Mouse (Mus musculus): Measurements from ENCODE around the gene Amacr. TPM values are rescaled to one million over a fixed set of nuclear protein-coding genes. Genes with fewer than 3 reads are reported as not detected.

Gene Amacr
- total RNA-seq, 4 experiments from 2014 or later = 11.2 to 20.5 (median 17.5) TPM

DNA sequence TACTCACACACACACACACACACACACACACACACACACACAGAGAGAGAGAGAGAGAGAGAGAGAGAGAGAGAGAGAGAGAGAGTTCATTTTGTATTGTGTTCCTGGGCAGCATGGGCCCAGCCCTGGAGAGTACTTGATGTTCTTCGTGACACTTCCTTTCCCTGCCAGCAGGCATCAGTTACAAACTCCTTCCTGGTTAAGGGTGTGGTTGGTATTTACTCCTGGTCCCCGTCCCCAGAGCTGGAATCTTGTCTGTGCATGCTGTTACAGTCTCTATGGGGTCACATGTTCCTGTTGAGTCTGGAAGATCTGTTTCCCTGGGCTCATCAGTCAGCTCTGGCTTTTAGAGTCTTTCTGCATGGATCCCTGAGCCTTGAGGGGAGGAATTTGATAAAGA is 8.9 kb downstream of the Amacr start:
- no peak for DNase-seq

DNA sequence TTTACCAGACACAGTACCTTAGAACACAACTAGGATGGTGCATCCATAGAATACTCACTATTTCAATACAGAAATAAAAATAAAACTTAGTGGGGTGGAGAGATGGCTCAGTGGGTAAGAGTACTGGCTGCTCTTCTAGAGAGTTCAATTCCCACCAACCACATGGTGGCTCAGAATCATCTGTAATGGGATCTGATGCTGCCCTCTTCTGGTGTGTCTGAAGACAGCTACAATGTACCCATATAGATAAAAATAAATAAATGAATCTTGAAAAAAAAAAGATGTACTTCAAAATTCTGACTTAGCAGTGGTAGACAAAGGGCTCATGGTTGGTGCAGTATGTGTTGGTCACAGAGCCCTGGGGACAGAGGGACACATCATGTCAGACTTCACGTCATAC is 10.0 kb downstream of the Amacr start:
- DNase-seq = no peak

DNA sequence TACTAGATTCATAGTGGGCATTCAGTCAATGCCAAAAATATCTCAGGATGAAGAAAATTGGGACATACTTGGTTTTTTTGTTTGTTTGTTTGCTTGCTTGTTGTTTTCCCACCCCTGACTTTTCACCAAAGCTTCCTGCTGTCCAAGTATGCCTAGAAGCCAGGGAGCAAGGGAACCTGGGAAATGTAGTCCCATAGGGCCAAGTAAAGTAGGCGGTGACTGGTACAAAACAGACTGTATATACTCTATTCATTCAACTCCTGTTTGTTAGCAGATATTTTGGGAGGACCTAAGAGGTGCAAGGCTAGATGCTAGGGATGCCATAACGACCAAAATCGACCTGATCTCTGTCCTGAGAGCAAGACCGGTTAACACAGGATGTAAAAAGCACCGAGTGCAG is 18.3 kb downstream of the Amacr start:
- no peak for DNase-seq

DNA sequence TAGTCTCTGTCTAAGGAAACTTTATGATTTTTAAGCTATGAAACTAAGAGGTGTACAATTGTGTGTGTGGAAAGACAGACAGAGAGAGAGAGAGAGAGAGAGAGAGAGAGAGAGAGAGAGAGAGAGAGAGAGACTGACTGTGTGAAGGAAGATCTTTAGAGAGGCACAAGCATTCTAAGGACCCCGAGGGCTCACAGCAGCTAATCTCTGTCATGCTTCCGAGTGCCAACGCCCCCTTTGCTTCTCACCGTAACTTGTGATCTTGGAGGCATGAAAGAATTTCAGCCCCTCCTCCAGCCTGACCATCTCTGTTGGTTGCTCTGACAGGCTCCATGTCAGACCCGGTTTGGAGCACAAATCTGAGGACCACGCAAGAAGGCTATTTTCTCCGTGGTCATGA is 18.9 kb downstream of the Amacr start, which contains the start of gene Slc45a2:
TSS of gene Slc45a2 (plus strand) at position 301 of the 400 bp plus-strand sequence.
- no peak for DNase-seq

DNA sequence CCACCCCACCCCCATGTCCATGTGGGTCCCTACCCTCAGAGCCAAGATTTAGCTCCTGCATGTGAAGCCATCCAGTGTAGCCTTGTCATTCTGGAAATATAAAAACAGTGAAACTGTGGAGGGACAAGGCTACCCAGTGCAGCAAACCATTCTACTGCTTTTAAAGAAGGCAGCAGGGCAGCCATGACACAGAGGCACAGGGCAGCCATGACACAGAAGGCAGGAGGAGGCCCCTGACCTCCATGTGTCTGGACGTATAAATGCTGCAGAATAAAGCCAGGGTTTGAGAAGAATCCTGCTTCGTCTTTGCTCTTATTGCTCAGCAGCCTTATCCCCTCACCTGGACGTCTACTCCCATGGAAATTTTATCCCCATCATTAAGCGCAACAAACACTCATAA is 22.2 kb downstream of the Amacr start:
- DNase-seq = no peak

DNA sequence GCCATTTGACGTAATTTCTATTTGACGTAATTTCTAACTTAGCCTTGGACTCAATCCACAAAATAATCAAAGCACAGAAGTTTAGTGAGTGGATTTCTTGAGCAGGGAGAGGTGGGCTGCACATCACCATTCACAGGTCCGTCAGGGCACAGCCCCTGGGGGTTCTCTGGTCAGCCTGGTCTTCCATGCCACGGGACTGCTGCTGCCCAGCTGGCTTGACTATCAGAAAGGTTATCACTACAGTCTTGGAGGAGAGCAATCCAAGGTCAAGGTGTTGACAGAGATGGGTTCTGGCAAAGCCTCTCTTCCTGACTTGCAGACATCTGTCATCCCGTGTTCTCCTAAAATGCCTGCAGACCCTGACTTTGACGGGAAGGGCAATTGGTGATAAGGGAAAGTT is 23.1 kb downstream of the Amacr start:
- DNase-seq = no peak

DNA sequence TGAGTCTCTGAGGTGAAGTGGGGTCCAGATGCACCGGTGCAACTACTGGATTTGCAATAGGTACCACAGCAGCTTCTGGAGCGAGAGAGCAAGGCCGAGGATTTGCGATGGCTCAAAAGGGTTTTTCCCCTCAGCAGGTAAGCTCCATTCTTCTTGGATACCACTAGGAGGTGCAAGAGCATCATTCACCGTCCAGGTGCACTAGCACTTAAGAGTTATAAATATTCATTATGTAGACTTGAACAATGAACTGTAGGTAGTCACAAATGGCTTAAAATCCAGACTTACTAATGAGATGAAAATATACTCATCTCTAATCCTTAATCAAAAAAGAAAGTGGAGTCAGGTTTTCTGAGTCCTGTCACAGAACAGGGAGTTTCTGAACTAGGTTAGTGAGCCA is 27.2 kb downstream of the Amacr start:
- DNase-seq = no peak

DNA sequence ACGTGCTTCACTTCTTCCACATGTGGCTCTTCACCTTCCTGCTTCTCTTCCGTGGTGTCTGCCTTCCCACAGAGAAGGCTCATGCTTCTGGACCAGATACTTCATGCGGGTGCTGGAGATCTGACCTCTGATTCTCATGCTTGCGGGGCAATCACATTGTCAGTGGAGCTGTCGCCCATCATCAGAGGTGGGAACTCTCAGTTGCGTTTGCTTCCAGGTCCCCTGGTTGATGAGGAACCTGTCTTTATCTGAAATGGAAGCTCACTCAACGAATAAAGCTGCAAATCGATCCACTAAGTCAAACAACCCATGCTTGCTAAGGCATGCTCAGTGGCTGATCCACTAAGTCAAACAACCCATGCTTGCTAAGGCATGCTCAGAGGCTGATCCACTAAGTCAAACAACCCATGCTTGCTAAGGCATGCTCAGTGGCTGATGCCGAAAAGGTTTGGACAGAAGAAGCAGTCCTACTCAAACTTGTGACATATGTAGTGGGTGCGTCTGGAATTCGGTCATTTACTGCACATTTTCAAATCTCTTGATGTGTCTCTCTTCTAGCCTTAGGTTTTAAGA is 29.5 kb downstream of the Amacr start:
- DNase-seq = no peak

DNA sequence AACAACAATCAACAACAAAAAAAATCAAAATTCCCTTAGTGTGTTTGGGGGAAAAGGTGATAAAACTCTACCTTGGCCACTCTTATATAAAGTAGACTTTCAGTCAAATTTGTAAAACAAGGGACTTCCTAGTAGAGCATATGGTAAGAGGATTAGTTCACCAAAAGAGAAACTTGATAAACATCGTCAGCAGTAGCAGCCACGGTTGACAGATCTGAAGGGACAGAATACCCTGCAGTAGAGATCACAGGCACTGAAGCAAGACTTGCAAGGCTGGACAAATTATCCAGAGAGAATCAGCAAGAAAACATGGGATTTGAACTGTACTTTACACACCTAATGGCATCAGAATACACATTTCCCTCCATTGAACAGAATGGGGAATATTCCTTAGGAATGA is 33.4 kb downstream of the Amacr start:
- DNase-seq = no peak

DNA sequence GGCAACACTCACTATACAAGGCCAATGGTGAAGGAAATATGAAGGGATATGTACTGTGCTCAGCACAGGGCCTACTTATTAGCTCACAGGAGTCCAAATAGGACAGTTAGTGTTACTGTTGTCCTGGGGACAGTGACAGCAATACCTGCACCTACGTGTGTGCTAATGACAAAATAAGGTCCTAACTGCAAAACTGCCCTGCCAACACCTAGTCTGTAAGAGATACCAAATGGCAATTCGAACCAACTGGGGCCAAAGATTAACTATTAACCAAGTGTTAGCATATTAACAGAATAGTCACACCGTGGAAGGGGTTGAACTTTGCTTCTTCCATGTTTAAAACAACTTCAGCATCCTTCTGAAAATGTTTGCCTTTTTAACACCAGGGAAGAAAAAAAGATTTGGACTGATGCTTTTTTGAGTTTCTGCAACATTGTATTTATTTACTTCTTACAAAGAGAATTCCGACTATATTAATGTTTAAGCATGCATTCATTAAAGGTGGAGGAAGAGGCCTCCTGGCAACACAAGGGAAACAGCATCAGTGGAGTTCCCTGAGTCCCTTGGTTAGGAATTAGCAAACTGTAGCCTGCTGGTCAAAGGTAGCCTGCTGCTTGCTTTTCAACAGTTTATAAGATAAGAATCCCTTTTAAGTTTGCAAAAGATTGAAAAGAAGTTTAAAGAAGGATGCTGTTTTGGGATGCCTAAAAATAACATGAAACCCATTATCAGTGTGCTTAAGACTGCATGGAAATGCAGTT is 45.4 kb downstream of the Amacr start:
- DNase-seq = no peak

DNA sequence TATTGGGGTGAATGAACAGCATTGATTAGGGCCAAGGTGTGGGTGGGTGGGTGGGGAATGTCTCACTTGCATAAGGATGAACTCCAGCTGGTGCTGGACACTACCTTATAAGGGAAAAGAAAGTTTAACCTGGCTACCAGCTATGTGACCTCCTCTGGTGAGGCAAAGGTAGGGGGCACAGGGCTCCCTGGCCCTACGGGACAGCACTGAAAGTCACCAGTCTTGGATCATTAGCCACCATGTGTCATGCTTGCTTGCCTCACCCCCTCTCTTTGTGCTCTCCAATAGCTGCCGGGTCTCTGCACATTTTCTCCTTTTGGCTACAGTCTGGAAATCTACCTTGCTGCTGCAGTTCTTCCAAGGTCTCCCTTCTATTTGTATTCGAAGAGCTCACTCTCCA is 48.6 kb downstream of the Amacr start:
- no peak for DNase-seq

DNA sequence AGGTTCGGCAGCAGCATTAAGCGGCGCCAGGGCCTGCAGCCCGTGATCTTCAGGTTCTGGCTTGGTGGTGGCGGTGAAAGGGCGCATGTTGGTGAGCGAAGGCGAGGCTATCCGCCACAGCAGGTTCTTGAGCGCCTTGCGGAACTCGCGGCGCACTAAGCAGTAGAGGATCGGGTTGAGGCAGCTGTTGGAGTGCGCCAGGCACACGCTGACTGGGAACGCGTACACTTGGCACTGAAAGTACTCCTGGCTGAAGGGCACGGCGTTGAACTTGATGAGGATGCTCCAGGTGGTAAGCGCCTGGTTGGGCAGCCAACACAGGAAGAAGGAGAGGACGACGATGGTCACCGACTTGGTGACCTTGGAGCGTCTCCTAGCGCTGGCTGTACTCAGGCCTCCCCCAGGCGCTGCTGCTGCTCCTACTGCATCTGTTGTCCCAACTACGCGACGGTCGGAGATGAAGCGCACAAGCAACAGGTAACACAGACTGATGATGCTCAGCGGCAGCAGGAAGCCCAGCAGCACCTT is 54.5 kb downstream of the Amacr start:
- DNase-seq = no peak

DNA sequence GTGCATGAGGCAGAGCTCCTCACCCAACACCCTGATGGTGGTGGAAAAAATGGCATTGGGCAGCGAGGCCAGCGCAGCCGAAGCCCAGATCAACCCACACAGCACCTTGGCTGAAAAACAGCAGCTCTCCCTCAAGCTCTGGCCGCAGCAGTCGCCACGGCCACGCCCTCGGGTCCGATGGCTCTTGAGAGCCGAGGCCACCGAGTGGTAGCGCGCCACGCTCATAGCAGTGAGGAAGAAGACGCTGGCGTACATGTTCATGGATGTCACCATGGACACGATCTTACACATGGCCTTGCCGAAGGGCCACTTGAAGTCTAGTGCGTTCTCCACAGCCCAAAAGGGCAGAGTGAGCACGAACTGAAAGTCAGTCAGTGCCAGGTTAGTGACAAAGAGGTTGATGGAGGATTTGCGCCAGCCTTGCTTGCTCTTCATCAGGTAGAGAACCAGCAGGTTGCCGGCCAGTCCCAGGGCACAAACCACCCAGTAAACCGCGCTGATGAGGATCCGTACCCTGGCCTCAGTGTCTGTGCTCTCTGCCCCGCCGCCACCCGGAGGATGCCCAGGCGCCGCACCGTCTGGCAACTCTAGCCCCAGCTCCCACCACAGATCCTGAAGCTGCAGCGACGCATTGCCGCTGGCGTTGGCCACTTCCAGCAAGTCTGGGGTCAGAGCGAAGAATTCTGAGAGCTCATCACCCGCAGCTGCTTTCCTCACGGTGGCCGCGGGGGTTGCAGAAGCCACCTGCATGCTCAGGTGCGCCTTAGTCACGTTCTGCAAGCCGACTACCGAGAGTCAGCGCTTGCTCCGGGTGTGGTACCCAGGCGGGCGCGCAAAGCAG is 55.2 kb downstream of the Amacr start:
- no peak for DNase-seq

DNA sequence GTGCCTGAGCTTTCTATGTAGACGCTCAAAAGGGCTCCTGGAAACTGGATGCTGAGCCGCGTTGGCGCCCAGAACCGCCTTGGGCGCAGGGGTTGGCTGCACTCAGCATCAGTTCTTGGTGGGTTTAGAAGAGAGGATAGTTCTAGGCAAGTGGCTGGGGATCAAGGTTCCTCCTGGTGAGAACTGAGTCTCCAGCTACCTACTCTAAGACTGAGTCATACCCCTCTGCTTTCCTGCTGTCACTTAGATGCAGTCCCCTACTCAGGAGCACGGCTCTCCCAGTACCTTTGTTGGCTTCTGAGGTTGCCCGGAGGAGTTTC is 55.8 kb downstream of the Amacr start:
- no peak for DNase-seq

DNA sequence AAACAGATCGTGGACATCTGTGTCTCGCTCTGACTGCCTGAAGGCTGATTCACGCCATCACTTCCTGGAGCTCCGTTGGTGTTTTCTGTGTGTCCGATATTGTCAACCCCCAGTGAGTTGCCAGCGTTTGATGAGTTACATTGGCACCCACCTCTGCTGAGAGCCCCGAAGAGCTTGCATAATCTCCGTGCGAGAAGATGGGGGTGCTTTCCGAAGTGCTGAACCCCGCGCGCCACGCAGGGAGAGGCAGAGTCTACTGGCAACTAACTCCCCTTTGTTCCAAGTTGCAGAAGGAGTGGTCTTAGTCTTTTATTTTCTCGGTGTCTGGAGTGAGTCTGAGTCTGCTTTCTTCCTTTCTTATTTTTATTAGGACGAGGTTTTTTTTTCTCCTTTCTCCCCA is 56.2 kb downstream of the Amacr start, which contains the start of gene Rxfp3:
TSS of gene Rxfp3 (minus strand) at position 281 of the 400 bp plus-strand sequence.
- no peak for DNase-seq

DNA sequence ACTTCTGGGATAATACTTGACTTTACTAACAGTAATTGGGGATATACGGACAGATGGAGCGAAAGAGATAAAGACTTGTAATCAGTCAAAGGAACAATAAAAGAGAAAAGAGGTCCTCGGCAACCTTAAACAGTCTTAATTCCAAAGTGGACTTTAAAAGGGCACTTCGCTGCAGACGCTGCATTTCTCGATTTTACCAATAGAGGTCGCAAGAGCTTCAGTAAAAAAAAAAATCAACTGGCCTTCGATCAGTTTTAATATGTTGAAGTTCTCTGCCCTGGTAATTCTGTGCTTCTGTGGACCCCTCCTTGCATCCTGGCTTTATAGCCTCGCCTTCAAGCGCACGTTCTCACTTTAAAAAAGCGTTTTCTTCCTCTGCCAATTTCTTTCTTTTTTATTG is 56.9 kb downstream of the Amacr start:
- DNase-seq = no peak

DNA sequence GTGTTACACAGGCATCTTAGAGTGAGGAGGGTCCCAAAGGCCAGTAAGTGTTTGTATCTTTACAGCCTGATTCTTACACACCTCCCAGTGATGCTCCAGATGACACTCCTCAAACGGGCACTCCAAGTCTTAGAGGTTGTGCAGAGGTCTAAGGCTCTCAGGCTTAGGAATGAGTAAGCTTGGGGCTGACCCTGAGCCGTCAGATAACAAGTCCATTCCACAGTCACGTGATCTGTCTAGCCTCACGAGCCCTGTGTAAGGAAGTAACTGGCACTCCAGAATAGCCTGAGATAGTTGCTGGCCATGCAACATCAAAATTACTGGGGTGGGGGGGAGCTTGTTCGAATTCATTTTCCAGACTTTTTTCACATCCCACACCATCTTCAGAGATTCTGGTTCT is 58.5 kb downstream of the Amacr start:
- no peak for DNase-seq

DNA sequence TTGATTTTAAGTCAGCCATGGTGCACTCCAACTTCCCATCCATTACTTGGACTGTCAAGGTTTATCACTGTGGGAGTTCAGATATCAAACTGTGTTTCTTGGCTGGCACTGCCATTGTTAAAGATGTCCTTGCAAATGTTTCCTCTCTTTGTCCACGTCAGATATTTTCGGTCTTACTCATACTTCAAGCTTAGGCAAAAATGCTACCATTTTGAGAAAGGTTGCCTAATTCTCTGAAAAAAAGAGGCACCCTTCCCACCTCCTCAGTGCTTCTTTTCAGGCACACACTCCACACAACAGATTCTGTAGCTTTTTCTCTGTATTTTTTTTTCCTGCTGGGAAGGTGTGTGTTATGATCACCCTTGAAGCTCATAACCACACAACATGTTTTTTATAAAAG is 59.7 kb downstream of the Amacr start:
- no peak for DNase-seq

DNA sequence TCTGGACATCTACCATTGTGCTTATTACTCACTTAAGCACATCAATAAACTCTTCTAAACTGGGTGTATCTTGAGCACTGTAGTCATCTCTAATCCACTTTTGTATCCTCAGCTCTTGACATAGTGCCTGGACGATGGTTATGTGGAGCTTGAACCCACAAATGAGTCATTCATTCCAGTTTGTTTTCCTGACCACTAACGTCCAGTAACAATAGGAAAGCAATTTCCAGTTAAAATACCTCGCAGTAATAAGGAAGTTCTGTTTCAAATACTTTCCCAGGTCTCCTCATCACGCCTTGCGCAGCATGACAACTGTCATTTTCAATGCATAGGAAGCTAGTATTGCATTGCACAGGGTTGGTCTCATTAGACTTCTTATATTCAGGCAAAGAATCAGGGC is 61.3 kb downstream of the Amacr start:
- no peak for DNase-seq

Measured in adrenal gland, adult 8-10 months (tissue).